Mouse (Mus musculus) heart, adult 2 months (tissue): ENCODE data around the gene Sh3bgr.

Experiments
- CTCF ChIP-seq: fragments of 200-600 bp; IDR thresholded peaks from 2 replicates; pipeline ENCODE4 v1.8.1; 2022; ENCODE audit warnings: antibody characterized with exemption, mild to moderate bottlenecking, moderate library complexity
- POLR2A ChIP-seq: fragments of 200-500 bp; IDR thresholded peaks from 2 replicates; pipeline ENCODE4 v1.6.1; 2011; ENCODE audit warnings: mild to moderate bottlenecking, low read depth, low read length, control low read depth; ENCODE audit not compliant: insufficient read depth

DNA sequence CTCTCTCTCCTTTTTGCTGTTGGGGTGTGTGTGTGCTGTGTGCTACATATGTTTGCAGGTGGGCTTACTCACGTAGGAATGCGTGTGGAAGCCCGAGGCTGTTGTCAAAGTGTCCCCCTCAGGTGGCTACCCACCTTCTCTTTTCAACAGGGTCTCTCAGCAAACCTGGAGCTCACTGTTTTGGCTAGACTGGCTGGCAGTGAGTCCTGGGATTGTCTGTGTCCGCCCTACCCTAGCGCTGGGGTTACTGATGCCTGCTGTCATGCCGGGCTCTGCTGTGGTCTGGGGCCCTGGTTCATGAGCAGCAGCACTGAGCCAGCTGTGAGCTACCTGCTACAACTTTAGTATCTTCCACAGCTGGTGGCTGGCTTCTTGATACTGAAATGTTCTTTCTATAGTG, 44.2 kb downstream of the Sh3bgr start:
- TF ChIP-seq CTCF = no peak
- no peak for TF ChIP-seq POLR2A
